Comparison of ENCODE assay signal across 28 mouse cellular contexts in genomic region chr2:73614303-73614702, GRCm38 (mm10). TPM values are rescaled to one million over a fixed set of nuclear protein-coding genes. Genes with fewer than 3 reads are reported as not detected.
DNase-seq lines count a peak whose midpoint lies in the region; ATAC-seq and TF ChIP-seq lines count a peak whose summit lies in the region.
"Had no signal": no experiment of that assay in that cellular context is flagged by ENCODE, and none has a peak within 500 bp of the region (broad histone marks: within the 10 kb centered on the region; RNA-seq: fewer than 3 reads in every experiment).

No protein-coding gene starts in this region.

- H3K36me3 ChIP-seq in limb, embryonic 10.5 days: peaks cover 73% of the 10 kb centered on the region
- H3K36me3 ChIP-seq: G1E had no signal

- no peak for DNase-seq in frontal cortex, adult 2 months (ENCODE audit: extremely low spot score in 1 of 2, low spot score in 1 of 2)
- no peak for DNase-seq in layer of hippocampus, adult 2 months (ENCODE audit: low spot score in 2 of 2)
- no peak for DNase-seq in layer of hippocampus, postnatal 10 days (ENCODE audit: low spot score in 2 of 2)
- DNase-seq in brain, adult 2 months (ENCODE audit: low read depth, low spot score): peak; percentile 79
- peak; percentile 3 for DNase-seq in limb, embryonic 10.5 days (ENCODE audit: low spot score)
- no peak for DNase-seq in thymus, postnatal 14 days
- DNase-seq: adrenal gland, adult 2 months; adrenal gland, postnatal 14 days; B cell, adult 2 months; cerebellum, adult 11-12 months; cerebellum, adult 8-10 months; cerebellum, postnatal 10 days; cerebellum, postnatal 36 days; gastrocnemius, adult 2 months; gastrocnemius, postnatal 14 days; heart, postnatal 10 days; heart, postnatal 36 days had no signal

- no peaks in the 10 kb centered on the region for H3K9me3 ChIP-seq in limb, embryonic 10.5 days (replicated peaks)
- H3K9me3 ChIP-seq: forebrain, embryonic 10.5 days; G1E; heart, embryonic 12.5 days; heart, embryonic 15.5 days had no signal

- H3K4me3 ChIP-seq in layer of hippocampus, adult 2 months: no peak overlapping the region
- H3K4me3 ChIP-seq in limb, embryonic 10.5 days: no peak overlapping the region
- H3K4me3 ChIP-seq: forebrain, embryonic 10.5 days; gastrocnemius, adult 2 months; heart, embryonic 12.5 days; heart, embryonic 15.5 days had no signal

- WGBS in limb, embryonic 10.5 days: 96% methylated on average over 8 of the region's 8 CpGs

- peak; percentile 49 for TF ChIP-seq CTCF in layer of hippocampus, adult 2 months (conservative IDR thresholded peaks at IDR 0.05)

- no peaks in the 10 kb centered on the region for H3K27me3 ChIP-seq in limb, embryonic 10.5 days (ENCODE audit: low read depth, poor library complexity, severe bottlenecking)
- H3K27me3 ChIP-seq: CH12.LX; heart, embryonic 12.5 days; heart, embryonic 15.5 days; Patski had no signal

- peak overlapping the region; percentile 80 for H3K27ac ChIP-seq in layer of hippocampus, adult 2 months
- no peak overlapping the region for H3K27ac ChIP-seq in limb, embryonic 10.5 days
- H3K27ac ChIP-seq: forebrain, embryonic 10.5 days; gastrocnemius, adult 2 months; heart, embryonic 15.5 days; hindbrain, embryonic 14.5 days; hindbrain, postnatal 0 days had no signal

- peak; percentile 14; the same call in 1 of the 2 replicates for ATAC-seq in frontal cortex, adult (ENCODE audit: low TSS enrichment)
- ATAC-seq: forebrain, embryonic 14.5 days; hindbrain, postnatal 0 days; inflammation-experienced regulatory T-cells, adult 6 months; Patski had no signal

- H3K4me1 ChIP-seq in limb, embryonic 10.5 days: peaks cover 18% of the 10 kb centered on the region
- H3K4me1 ChIP-seq: forebrain, embryonic 10.5 days had no signal

RNA-seq across cellular contexts. Expression of gene Chrna1, which starts 34.2 kb away (rescaled TPM):
- 0.06 and 0.10 TPM in 2 replicates for polyA plus RNA-seq in frontal cortex, adult 2 months (2012; rRNA removed)
- under 1 TPM; 0.42 to 0.54 TPM for total RNA-seq in layer of hippocampus, adult 2 months (2021)
- total RNA-seq in layer of hippocampus, postnatal 10 days (2021): under 1 TPM; 0.18 to 0.39 TPM
- polyA plus RNA-seq in limb, embryonic 10.5 days (2016; fragmentation: Nextera tagmentation; extraction: Ambion mirVana): 2.3 and 3.9 TPM in 2 replicates
- total RNA-seq: adrenal gland, adult 2 months; adrenal gland, postnatal 14 days; CH12.LX; heart, postnatal 10 days; heart, postnatal 36 days; hindbrain, postnatal 0 days had no signal
- polyA plus RNA-seq: G1E; inflammation-experienced regulatory T-cells, adult 6 months had no signal

Comparison
In these comparisons a context has a peak if more than half of its experiments do, and no peak if none do; other contexts are left out.
1. DNase-seq: peak in brain, adult 2 months (single experiment) and limb, embryonic 10.5 days (single experiment); none in frontal cortex, adult 2 months (0 of 2), layer of hippocampus, adult 2 months (0 of 2), layer of hippocampus, postnatal 10 days (0 of 2) and thymus, postnatal 14 days (single experiment).